Mouse (Mus musculus): Measurements from ENCODE around the gene Tcte3.
"Not testable (repeated sequence)": the region's sequence is repeated elsewhere in the genome, so short reads cannot be mapped to it uniquely, and the experiment has no call there.

The Tcte3 gene

GRCm38 (mm10) chr17:15041175-15041729 is at the start of gene Tcte3, which contains the start of the genes Ermard and Gm3448:
TSS of gene Tcte3 (minus strand) at chr17:15041488.
TSS of gene Ermard (plus strand) at chr17:15041208.
TSS of gene Gm3448 (minus strand) at chr17:15041537.
- peak in 1 of 2 experiments; percentile 41 for DNase-seq (ENCODE audit: low spot score in 2 of 2)

- no peak for DNase-seq (ENCODE audit: low spot score in 2 of 2)
Observed at GRCm38 (mm10) chr17:15088591-15089001, 47.3 kb upstream of the Tcte3 start.

- no peak for DNase-seq (ENCODE audit: low spot score in 2 of 2)
Observed at GRCm38 (mm10) chr17:15088166-15088565, 46.9 kb upstream of the Tcte3 start.

- DNase-seq (ENCODE audit: low spot score in 2 of 2) = no peak
Observed at GRCm38 (mm10) chr17:15085006-15085405, 43.7 kb upstream of the Tcte3 start.

GRCm38 (mm10) chr17:15084226-15084848 is 43.0 kb upstream of the Tcte3 start:
- DNase-seq (ENCODE audit: low spot score in 2 of 2) = no peak

GRCm38 (mm10) chr17:15077536-15077935 is 36.2 kb upstream of the Tcte3 start:
- DNase-seq (ENCODE audit: low spot score in 2 of 2) = no peak

GRCm38 (mm10) chr17:15075033-15075432 is 33.7 kb upstream of the Tcte3 start:
- no peak for DNase-seq (ENCODE audit: low spot score in 2 of 2)

GRCm38 (mm10) chr17:15072211-15072610 is 30.9 kb upstream of the Tcte3 start:
- DNase-seq (ENCODE audit: low spot score in 2 of 2) = no peak

GRCm38 (mm10) chr17:15069124-15069523 is 27.8 kb upstream of the Tcte3 start:
- peak in 1 of 2 experiments; percentile 17 for DNase-seq (ENCODE audit: low spot score in 2 of 2)

- no peak for DNase-seq (ENCODE audit: low spot score in 2 of 2)
Observed at GRCm38 (mm10) chr17:15068040-15068792, 26.9 kb upstream of the Tcte3 start.

GRCm38 (mm10) chr17:15066911-15067310 is 25.6 kb upstream of the Tcte3 start:
- no peak for DNase-seq (ENCODE audit: low spot score in 2 of 2)

GRCm38 (mm10) chr17:15066066-15066465 is 24.8 kb upstream of the Tcte3 start:
- DNase-seq (ENCODE audit: low spot score in 2 of 2) = no peak

GRCm38 (mm10) chr17:15065391-15066024 is 24.2 kb upstream of the Tcte3 start:
- peak; percentile 74 to 78 for DNase-seq (ENCODE audit: low spot score in 2 of 2)

- DNase-seq (ENCODE audit: low spot score in 2 of 2) = no peak
Observed at GRCm38 (mm10) chr17:15060356-15060755, 19.1 kb upstream of the Tcte3 start.

GRCm38 (mm10) chr17:15059646-15060045 is 18.4 kb upstream of the Tcte3 start:
- DNase-seq (ENCODE audit: low spot score in 2 of 2) = no peak

- no peak for DNase-seq (ENCODE audit: low spot score in 2 of 2)
Observed at GRCm38 (mm10) chr17:15058161-15058591, 16.9 kb upstream of the Tcte3 start.

GRCm38 (mm10) chr17:15055925-15056324 is 14.6 kb upstream of the Tcte3 start:
- peak; percentile 48 to 55 for DNase-seq (ENCODE audit: low spot score in 2 of 2)

- DNase-seq (ENCODE audit: low spot score in 2 of 2) = not testable (repeated sequence)
Observed at GRCm38 (mm10) chr17:15053829-15054200, 12.5 kb upstream of the Tcte3 start.

GRCm38 (mm10) chr17:15053183-15053828 is 12.0 kb upstream of the Tcte3 start:
- DNase-seq (ENCODE audit: low spot score in 2 of 2) = not testable (repeated sequence)

- not testable (repeated sequence) for DNase-seq (ENCODE audit: low spot score in 2 of 2)
Observed at GRCm38 (mm10) chr17:15052766-15053165, 11.5 kb upstream of the Tcte3 start.

- DNase-seq (ENCODE audit: low spot score in 2 of 2) = not testable (repeated sequence)
Observed at GRCm38 (mm10) chr17:15050338-15050737, 9.1 kb upstream of the Tcte3 start.

GRCm38 (mm10) chr17:15040455-15040854 is 833 bp downstream of the Tcte3 start:
- not testable (repeated sequence) for DNase-seq (ENCODE audit: low spot score in 2 of 2)

Data from right cerebral cortex, adult 2 months (tissue).